Mouse (Mus musculus): ENCODE results near the gene Trpm3.

DNA sequence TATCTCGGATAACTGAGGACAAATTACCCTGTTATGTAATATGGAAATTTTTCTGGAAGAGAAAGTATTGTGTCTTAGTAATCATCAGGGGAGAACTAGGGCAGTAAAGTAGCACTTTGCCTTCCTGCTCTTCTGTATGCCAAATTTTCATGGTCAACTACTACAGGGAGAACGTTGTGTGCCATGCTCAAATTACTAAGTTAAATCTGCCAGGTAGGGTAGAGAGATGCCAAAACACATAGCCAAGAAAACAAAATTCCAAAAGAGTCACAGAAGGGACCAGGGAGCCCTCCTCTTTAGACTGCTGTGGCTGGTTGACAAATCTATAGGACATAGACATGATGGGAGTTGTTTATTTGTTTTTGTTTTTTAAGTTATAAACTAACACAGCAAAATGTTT is 619.6 kb downstream of the Trpm3 start:
- no peak for TF ChIP-seq GATA1 (IDR thresholded peaks at IDR 0.05; ENCODE audit: borderline replicate concordance, low read length)
- TF ChIP-seq FLI1 (IDR thresholded peaks at IDR 0.05; ENCODE audit: low read length), result no peak
